Mouse (Mus musculus) gastrocnemius, postnatal 25 days (tissue): ENCODE measurements around the gene Selenoi. TPM values are rescaled to one million over a fixed set of nuclear protein-coding genes. Genes with fewer than 3 reads are reported as not detected.

ENCODE experiments used
- total RNA-seq, 2 experiments: library from RNA; stranded (reverse); gene quantifications; 1 replicate in 1 of 2; 2 replicates in 1 of 2; pipeline ENCODE4 v1.2.3; 2021

Selenoi gene
- total RNA-seq, 2 experiments from 2014 or later = 10.3 to 13.0 TPM

Other genes starting within 250 kb of the Selenoi start
- gene Il6, start 219.5 kb upstream of the Selenoi start, total RNA-seq = not detected
- 1 to 10 TPM; 1.8 to 5.1 TPM for gene Tyms, start 159.0 kb upstream of the Selenoi start, total RNA-seq
- gene Garem2, start 127.4 kb upstream of the Selenoi start, total RNA-seq = not detected
- gene 3110082J24Rik, start 126.5 kb upstream of the Selenoi start, total RNA-seq = not detected
- gene Hadha, start 77.4 kb upstream of the Selenoi start, total RNA-seq = 100 to 1,000 TPM; 270 to 342 TPM
- 100 to 1,000 TPM; 301 to 366 TPM for gene Hadhb, start 77.3 kb upstream of the Selenoi start, total RNA-seq
- gene Adgrf3, start 26.9 kb upstream of the Selenoi start, total RNA-seq = not detected
- gene Drc1, start 48.8 kb downstream of the Selenoi start, total RNA-seq = not detected
- gene Otof, start 229.4 kb downstream of the Selenoi start, total RNA-seq = under 1 TPM; 0.08 to 0.18 TPM
- gene 1700001C02Rik, start 233.5 kb downstream of the Selenoi start, total RNA-seq = not detected